Mouse (Mus musculus) stomach, postnatal 0 days (tissue): Measurements from ENCODE around the gene Slco2a1.

ENCODE experiments used
- CTCF ChIP-seq: IDR thresholded peaks from 2 replicates; pipeline ENCODE4 v1.5.1; 2016; ENCODE audit warnings: antibody characterized with exemption, low read depth, mild to moderate bottlenecking, moderate library complexity
- EP300 ChIP-seq: optimal IDR thresholded peaks from 2 replicates; pipeline ENCODE3; 2016; ENCODE audit warnings: antibody characterized with exemption

DNA sequence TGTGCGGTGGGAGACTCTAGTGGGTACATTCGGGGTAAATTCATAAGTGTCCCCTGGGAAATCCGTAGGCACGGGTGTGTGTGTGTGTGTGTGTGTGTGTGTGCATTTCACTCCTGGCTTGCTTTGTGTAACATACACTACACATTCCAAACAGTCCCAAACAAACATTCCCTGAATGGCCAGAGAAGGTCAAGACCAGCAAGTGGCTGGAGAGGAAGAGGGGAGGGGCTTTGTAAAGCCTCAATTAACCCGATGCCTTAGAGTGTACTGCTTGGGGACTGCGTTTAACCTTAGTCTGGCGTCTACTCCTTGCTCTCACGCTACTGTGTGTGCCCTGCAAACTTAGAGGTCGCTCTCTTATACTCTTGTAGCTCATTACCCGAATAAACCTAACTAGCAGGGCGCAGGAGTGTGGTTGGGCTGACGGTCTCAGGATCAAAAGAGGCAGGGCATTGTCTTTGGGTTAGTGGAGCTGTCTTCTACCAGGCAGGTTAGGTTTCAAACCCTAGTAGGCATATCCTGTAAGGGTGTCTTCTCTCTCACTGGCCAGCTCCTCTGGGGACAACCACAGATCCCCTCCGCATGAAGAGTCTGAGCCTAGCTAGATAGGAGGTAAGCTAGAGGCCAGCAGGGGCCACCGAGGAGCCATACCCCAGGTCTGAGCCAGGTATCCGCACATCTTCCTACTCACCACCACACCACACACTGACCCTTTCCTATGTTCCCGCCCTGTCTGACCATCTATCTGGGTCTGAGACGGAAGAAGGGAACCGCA is 122.4 kb downstream of the Slco2a1 start:
- TF ChIP-seq EP300, result no peak
- TF ChIP-seq CTCF, result no peak; the same call in 1 of the 2 replicates
